In genomic region chr11:66961447-66962176, GRCm38 (mm10) we compare ENCODE assay signal across 1 mouse cellular context.
TF ChIP-seq lines count a peak whose summit lies in the region.

No protein-coding gene starts in this region.

TF ChIP-seq in CH12.LX, 34 proteins besides CTCF, POLR2A, EP300 and RAD21 (continued from another document):
- TF ChIP-seq UBTF (IDR thresholded peaks at IDR 0.05; ENCODE audit: low read depth, low read length) (no peak), BHLHE40 (IDR thresholded peaks at IDR 0.05; ENCODE audit: low read depth, low read length) (no peak), ZKSCAN1 (IDR thresholded peaks at IDR 0.05; ENCODE audit: borderline replicate concordance, low read depth, low read length) (no peak), SMC3 (IDR thresholded peaks at IDR 0.05; ENCODE audit: low read depth, low read length) (no peak), MAZ (IDR thresholded peaks at IDR 0.05; ENCODE audit: low read depth, low read length) (no peak), ETS1 (conservative IDR thresholded peaks at IDR 0.05; ENCODE audit: low read depth, low read length) (no peak)
TF ChIP-seq in CH12.LX: peak in this region for 0.
